Mouse (Mus musculus): ENCODE measurements at regions not wholly inside any gene's neighbourhood (a gene's known extent, or its start where the extent isn't known, plus 50 kb on each side); places are given as distances from the start of the nearest gene placed in this dataset.

GRCm38 (mm10) chr7:70524251-70524650, 157.7 kb upstream of the Nr2f2 start:
- Histone ChIP-seq H3K36me3 (ENCODE audit: insufficient read depth, low read length) (no peaks in the 10 kb centered on the region), H3K4me1 (replicated peaks; ENCODE audit: low read depth, low read length) (no peaks in the 10 kb centered on the region), H3K4me3 (replicated peaks; ENCODE audit: low read length) (no peak overlapping the region), H3K9me3 (ENCODE audit: low read length) (no peaks in the 10 kb centered on the region), H3K27me3 (ENCODE audit: insufficient read depth, low read length) (no peaks in the 10 kb centered on the region)
- TF ChIP-seq CTCF (conservative IDR thresholded peaks at IDR 0.05; ENCODE audit: low read length) (no peak), POU5F1 (IDR thresholded peaks at IDR 0.05; ENCODE audit: borderline replicate concordance, low read length) (no peak)

DNA sequence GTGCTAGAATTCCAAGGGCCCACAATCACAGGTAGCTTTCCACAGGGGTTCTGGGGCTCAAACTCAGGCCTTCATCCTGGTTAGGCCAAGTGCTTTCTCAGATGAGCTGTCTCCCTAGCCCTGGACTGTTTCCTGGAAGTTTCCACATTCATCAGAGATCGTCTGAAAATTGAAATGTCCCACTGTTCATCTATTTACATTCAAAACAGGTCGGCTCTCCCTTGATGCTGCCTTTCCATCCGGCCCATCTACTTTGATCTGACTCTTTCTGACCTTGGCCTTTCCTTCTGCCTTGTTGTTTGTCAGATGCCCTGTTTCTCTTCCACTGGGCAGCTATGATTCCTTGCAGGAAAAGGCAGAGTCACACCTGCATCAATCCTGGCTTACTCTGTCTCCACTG, 150.2 kb upstream of the Nr2f2 start:
- Histone ChIP-seq H3K4me1 (replicated peaks; ENCODE audit: low read depth, low read length) (peaks cover 35% of the 10 kb centered on the region), H3K9me3 (ENCODE audit: low read length) (no peaks in the 10 kb centered on the region), H3K36me3 (ENCODE audit: insufficient read depth, low read length) (no peaks in the 10 kb centered on the region), H3K27me3 (ENCODE audit: insufficient read depth, low read length) (no peaks in the 10 kb centered on the region), H3K4me3 (replicated peaks; ENCODE audit: low read length) (no peak overlapping the region)
- TF ChIP-seq POU5F1 (IDR thresholded peaks at IDR 0.05; ENCODE audit: borderline replicate concordance, low read length) (no peak), NANOG (IDR thresholded peaks at IDR 0.05; ENCODE audit: borderline replicate concordance, low read length) (peak; percentile 56; the same call in 1 of the 2 replicates), CTCF (conservative IDR thresholded peaks at IDR 0.05; ENCODE audit: low read length) (no peak)

DNA sequence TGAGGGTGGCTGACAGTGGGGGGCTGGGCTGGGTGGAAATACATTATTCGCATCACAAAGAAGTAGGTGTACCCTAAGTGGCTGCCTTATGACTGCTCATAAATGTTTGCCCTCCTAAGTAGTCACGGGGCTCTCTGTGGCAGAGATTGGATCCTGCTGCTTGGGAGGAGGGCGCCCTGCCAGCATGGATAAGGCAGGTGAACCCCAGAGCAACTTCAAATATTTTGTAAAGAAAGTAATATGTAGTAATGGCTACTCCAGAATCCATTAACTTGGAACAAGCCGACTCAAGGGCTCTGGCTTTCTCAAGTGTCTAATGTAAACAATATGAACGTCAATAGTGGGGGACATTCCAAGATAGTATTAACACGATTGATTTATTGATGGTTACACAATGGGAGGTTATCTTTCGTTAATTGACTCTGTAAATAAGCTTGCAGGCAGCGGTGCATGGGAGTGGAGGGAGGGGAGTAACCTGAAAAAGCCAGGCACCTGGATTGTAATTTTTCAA, 148.9 kb upstream of the Nr2f2 start:
- TF ChIP-seq POU5F1 (IDR thresholded peaks at IDR 0.05; ENCODE audit: borderline replicate concordance, low read length) = no peak
- no peak; the same call in 1 of the 2 replicates for TF ChIP-seq NANOG (IDR thresholded peaks at IDR 0.05; ENCODE audit: borderline replicate concordance, low read length)
- TF ChIP-seq CTCF (conservative IDR thresholded peaks at IDR 0.05; ENCODE audit: low read length) = no peak
- Histone ChIP-seq H3K27me3 (ENCODE audit: insufficient read depth, low read length) (no peaks in the 10 kb centered on the region), H3K9me3 (ENCODE audit: low read length) (no peaks in the 10 kb centered on the region), H3K4me3 (replicated peaks; ENCODE audit: low read length) (no peak overlapping the region), H3K36me3 (ENCODE audit: insufficient read depth, low read length) (no peaks in the 10 kb centered on the region), H3K4me1 (replicated peaks; ENCODE audit: low read depth, low read length) (peaks cover 35% of the 10 kb centered on the region)

GRCm38 (mm10) chr7:70514666-70515065, 148.1 kb upstream of the Nr2f2 start:
- no peaks in the 10 kb centered on the region for H3K9me3 ChIP-seq (ENCODE audit: low read length)
- no peaks in the 10 kb centered on the region for H3K27me3 ChIP-seq (ENCODE audit: insufficient read depth, low read length)
- peaks cover 35% of the 10 kb centered on the region for H3K4me1 ChIP-seq (replicated peaks; ENCODE audit: low read depth, low read length)
- no peak overlapping the region for H3K4me3 ChIP-seq (replicated peaks; ENCODE audit: low read length)
- TF ChIP-seq POU5F1 (IDR thresholded peaks at IDR 0.05; ENCODE audit: borderline replicate concordance, low read length) (no peak), CTCF (conservative IDR thresholded peaks at IDR 0.05; ENCODE audit: low read length) (no peak), NANOG (IDR thresholded peaks at IDR 0.05; ENCODE audit: borderline replicate concordance, low read length) (no peak)
- H3K36me3 ChIP-seq (ENCODE audit: insufficient read depth, low read length) = no peaks in the 10 kb centered on the region

DNA sequence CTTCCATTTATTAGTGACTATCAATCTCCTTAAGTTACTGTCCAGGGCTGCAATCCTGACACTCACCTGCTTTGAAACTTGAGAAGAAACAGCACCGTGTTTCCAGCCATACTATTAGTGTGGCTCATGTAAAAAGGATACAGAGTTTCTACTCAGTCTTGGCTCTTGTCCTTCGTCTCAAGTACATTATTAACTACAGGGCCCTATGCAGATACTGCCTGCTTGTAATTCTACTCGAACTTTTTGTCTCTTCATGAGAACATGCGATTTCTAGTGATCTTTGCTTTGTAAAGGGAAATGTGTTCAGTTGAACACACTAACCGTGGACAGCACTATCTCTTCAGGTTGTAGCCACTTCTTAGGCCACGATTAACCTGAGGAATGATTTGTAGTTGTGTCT, 145.8 kb upstream of the Nr2f2 start:
- H3K27me3 ChIP-seq (ENCODE audit: insufficient read depth, low read length) = no peaks in the 10 kb centered on the region
- H3K9me3 ChIP-seq (ENCODE audit: low read length) = no peaks in the 10 kb centered on the region
- TF ChIP-seq POU5F1 (IDR thresholded peaks at IDR 0.05; ENCODE audit: borderline replicate concordance, low read length) = no peak
- no peak for TF ChIP-seq CTCF (conservative IDR thresholded peaks at IDR 0.05; ENCODE audit: low read length)
- no peak for TF ChIP-seq NANOG (IDR thresholded peaks at IDR 0.05; ENCODE audit: borderline replicate concordance, low read length)
- no peak overlapping the region for H3K4me3 ChIP-seq (replicated peaks; ENCODE audit: low read length)
- peaks cover 38% of the 10 kb centered on the region for H3K4me1 ChIP-seq (replicated peaks; ENCODE audit: low read depth, low read length)
- H3K36me3 ChIP-seq (ENCODE audit: insufficient read depth, low read length) = no peaks in the 10 kb centered on the region

GRCm38 (mm10) chr7:70505671-70506181, 139.2 kb upstream of the Nr2f2 start:
- peaks cover 10% of the 10 kb centered on the region; the same call in 1 of the 2 replicates for H3K27me3 ChIP-seq (ENCODE audit: insufficient read depth, low read length)
- H3K9me3 ChIP-seq (ENCODE audit: low read length) = no peaks in the 10 kb centered on the region
- peaks cover 8% of the 10 kb centered on the region; the same call in 1 of the 2 replicates for H3K4me1 ChIP-seq (replicated peaks; ENCODE audit: low read depth, low read length)
- no peak for TF ChIP-seq NANOG (IDR thresholded peaks at IDR 0.05; ENCODE audit: borderline replicate concordance, low read length)
- TF ChIP-seq CTCF (conservative IDR thresholded peaks at IDR 0.05; ENCODE audit: low read length) = no peak
- no peaks in the 10 kb centered on the region for H3K36me3 ChIP-seq (ENCODE audit: insufficient read depth, low read length)
- no peak overlapping the region for H3K4me3 ChIP-seq (replicated peaks; ENCODE audit: low read length)

- no peaks in the 10 kb centered on the region for H3K36me3 ChIP-seq (ENCODE audit: insufficient read depth, low read length)
- no peak overlapping the region for H3K4me3 ChIP-seq (replicated peaks; ENCODE audit: low read length)
- no peaks in the 10 kb centered on the region for H3K9me3 ChIP-seq (ENCODE audit: low read length)
- no peaks in the 10 kb centered on the region for H3K4me1 ChIP-seq (replicated peaks; ENCODE audit: low read depth, low read length)
- H3K27me3 ChIP-seq (ENCODE audit: insufficient read depth, low read length) = peaks cover 10% of the 10 kb centered on the region; the same call in 1 of the 2 replicates
- TF ChIP-seq POU5F1 (IDR thresholded peaks at IDR 0.05; ENCODE audit: borderline replicate concordance, low read length) (no peak), CTCF (conservative IDR thresholded peaks at IDR 0.05; ENCODE audit: low read length) (no peak), NANOG (IDR thresholded peaks at IDR 0.05; ENCODE audit: borderline replicate concordance, low read length) (no peak)
Measured at GRCm38 (mm10) chr7:70501821-70502220, 135.3 kb upstream of the Nr2f2 start.

- TF ChIP-seq POU5F1 (IDR thresholded peaks at IDR 0.05; ENCODE audit: borderline replicate concordance, low read length) (no peak), CTCF (conservative IDR thresholded peaks at IDR 0.05; ENCODE audit: low read length) (no peak), NANOG (IDR thresholded peaks at IDR 0.05; ENCODE audit: borderline replicate concordance, low read length) (no peak)
- H3K4me1 ChIP-seq (replicated peaks; ENCODE audit: low read depth, low read length) = no peaks in the 10 kb centered on the region
Measured at GRCm38 (mm10) chr7:70496541-70497154, 130.1 kb upstream of the Nr2f2 start.

GRCm38 (mm10) chr7:70484201-70484600, 117.7 kb upstream of the Nr2f2 start:
- Histone ChIP-seq H3K4me3 (replicated peaks; ENCODE audit: low read length) (no peak overlapping the region), H3K9me3 (ENCODE audit: low read length) (no peaks in the 10 kb centered on the region), H3K27me3 (ENCODE audit: insufficient read depth, low read length) (no peaks in the 10 kb centered on the region), H3K4me1 (replicated peaks; ENCODE audit: low read depth, low read length) (no peaks in the 10 kb centered on the region), H3K36me3 (ENCODE audit: insufficient read depth, low read length) (no peaks in the 10 kb centered on the region)
- TF ChIP-seq POU5F1 (IDR thresholded peaks at IDR 0.05; ENCODE audit: borderline replicate concordance, low read length) (no peak), NANOG (IDR thresholded peaks at IDR 0.05; ENCODE audit: borderline replicate concordance, low read length) (no peak), CTCF (conservative IDR thresholded peaks at IDR 0.05; ENCODE audit: low read length) (no peak)

More at GRCm38 (mm10) chr7:70496541-70497154, 130.1 kb upstream of the Nr2f2 start:
- H3K4me3 ChIP-seq (replicated peaks; ENCODE audit: low read length) = no peak overlapping the region
- no peaks in the 10 kb centered on the region for H3K36me3 ChIP-seq (ENCODE audit: insufficient read depth, low read length)
- H3K9me3 ChIP-seq (ENCODE audit: low read length) = no peaks in the 10 kb centered on the region
- H3K27me3 ChIP-seq (ENCODE audit: insufficient read depth, low read length) = no peaks in the 10 kb centered on the region

All from E14TG2a.4 (cell line).